Mouse (Mus musculus): ENCODE results near the gene Grik2.
"Not testable (repeated sequence)": the region's sequence is repeated elsewhere in the genome, so short reads cannot be mapped to it uniquely, and the experiment has no call there.

Gene Grik2

DNA sequence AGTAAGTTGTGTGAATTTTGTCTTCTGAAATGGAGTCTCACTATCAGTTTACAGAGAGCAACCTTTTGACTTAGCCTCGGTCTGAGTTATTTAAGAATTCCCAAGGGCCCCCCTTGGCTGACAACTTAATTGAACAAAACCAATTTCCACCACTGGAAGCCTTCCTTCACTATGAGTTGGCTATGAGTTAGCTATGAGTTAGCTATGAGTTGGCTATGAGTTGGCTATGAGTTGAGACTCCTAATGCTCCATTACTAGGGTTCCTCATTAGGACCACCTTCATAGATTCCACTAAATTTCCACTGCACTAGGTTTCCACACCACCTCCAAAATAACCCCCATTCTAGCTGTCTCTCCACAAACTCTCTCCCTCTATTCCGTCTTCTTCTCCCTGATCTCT is 468.7 kb downstream of the Grik2 start:
- DNase-seq = no peak

- DNase-seq = no peak
Observed at GRCm38 (mm10) chr10:49256247-49256939, 532.2 kb downstream of the Grik2 start.

DNA sequence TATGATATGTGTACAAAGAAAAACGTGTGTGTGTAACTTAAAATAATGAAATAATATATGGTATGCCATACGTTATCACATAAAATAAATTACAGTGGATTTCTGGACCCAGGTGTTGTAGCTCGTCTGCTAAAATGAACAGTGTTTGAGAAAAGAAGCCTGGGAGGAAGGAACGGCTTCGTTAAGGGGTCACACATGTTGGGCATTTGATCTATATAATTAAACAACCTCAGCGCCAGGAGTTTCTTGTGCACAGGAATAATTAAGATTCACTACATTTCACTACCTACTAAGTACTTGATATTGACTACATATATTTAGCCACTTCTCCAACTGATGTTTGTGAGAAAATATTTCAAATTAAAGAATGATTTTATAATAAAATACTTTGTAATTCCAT is 551.2 kb downstream of the Grik2 start:
- DNase-seq = not testable (repeated sequence)

DNA sequence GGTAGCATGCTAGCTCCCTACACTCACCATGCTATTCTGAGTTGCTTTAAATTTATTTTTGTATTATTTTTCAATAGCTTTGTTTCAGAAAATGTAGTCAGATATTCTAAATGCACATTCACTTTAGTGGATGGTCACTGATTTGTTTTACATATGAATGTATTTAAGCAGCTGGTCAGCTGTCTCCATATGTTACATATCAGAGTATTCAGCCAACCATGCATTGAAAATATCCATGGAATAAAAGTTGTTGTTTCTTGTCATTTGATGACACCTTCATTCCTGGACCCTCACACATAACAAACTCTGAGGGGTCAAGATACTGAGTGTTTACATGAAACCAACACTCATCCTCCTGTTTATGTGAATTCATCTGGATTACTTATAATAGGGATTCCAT is 551.7 kb downstream of the Grik2 start:
- not testable (repeated sequence) for DNase-seq

DNA sequence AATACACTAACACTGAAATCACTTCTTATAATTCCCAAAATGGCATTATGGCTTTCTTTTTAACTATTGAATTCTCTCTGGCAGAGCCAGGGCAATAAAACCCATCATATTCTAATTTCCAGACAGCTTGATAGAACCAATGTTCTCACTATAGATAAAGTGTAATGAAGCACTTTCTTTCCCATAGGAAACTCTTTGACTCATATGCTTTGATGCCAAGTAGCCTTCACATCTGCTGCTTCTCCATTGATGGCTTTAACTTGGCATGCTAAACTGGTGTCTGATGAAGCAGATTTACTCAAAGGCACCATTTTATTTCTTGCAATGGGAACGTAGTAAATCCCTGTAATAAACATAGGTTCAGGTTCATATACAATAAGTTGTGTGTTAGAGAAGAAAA is 568.5 kb downstream of the Grik2 start:
- no peak for DNase-seq

DNA sequence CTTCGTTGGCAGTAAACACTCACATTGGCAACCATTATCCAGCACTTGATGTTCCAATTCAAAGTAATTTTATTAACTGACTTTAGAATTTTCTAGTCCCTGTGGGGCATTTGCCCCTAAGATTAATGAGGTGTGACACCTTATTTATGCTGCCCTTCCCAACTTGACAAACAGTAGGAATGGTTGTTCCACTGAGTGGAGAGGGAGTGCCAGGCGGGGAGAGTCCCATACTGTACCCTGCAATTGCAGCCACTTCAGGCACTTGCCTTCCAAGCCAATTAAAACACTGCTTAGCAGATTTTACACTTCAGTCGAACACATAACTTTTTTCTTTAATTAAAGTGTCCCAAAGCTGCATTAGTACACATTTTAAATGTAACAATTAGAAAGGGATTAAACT is 568.9 kb downstream of the Grik2 start:
- DNase-seq = no peak

GRCm38 (mm10) chr10:49191773-49192371 is 596.7 kb downstream of the Grik2 start:
- no peak for DNase-seq

DNA sequence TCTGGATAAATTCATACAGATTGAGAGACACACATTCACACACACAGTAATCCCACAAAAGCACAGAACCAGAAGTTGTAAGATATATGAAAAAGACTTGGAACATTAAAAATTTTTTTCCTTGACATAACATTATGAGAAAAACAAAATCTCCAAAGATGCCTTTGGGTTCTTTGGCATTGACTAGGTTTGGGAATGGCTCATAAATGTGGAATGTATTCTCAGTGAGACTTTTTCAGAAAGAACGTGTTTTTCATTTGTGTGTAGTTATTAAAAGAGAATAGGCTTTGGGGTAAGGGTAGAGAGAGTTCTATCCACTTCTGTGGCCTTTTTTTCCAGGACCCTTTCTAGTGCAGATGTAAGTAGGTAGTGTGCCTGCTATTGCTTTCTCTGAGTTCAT is 597.3 kb downstream of the Grik2 start:
- no peak for DNase-seq

- no peak for DNase-seq
Observed at GRCm38 (mm10) chr10:49154134-49154533, 634.4 kb downstream of the Grik2 start.

DNA sequence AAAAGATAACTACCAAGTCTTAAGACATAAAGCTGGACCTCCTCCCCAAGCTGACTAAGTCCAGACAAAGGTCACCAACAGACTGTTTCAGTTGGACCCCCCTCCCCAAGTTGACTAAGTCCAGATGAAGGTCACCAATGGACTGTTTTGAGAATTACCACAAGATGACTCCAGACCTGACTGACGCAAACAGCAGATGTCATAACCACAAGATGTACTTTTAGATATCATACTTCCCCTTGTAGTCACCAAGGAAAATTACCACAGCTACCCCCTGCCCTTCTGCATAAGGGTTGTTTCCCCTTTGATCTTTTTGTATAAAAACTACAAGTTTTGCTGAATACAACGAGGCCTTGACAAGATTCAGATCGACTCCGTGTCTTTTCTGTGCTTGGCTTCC is 637.1 kb downstream of the Grik2 start:
- DNase-seq = not testable (repeated sequence)

DNA sequence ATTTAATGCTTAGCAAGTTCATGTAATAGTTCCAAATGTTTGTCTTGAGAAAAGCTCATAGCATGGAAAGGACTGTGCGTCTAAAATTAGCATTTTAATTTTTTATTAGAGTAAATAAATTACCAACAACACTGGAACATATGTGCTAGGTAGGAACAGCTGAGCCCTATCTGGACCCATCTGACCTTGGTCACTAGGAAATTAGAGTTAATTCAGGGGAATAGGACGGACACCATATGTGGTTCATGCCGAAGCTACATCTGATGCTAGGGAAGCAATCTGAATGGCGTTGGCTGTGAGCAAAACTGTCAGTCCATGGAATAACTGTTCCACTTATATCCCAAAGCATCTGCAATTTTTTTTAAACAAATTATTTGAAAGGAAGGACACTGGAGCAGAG is 638.9 kb downstream of the Grik2 start:
- peak; percentile 68 for DNase-seq

GRCm38 (mm10) chr10:49142658-49143057 is 645.9 kb downstream of the Grik2 start:
- DNase-seq = no peak

DNA sequence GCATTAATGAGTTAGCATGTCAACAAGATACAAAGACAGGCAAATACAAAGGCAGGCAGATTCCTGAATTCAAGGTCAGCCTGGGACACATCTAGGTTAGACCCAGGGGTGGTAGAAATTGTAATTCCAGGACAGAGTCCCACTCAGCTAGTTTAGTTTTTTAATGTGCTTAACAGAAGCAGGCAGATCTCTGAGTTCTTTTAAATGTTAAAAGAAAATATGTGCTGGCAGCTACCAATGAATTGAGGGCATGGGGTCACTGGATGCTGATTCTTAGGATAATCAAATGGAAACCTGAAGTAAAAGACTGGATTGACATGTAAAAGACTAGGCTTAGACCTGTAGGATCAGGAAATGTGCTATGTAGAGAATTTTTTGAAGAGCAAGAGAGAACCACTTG is 651.8 kb downstream of the Grik2 start:
- no peak for DNase-seq

DNA sequence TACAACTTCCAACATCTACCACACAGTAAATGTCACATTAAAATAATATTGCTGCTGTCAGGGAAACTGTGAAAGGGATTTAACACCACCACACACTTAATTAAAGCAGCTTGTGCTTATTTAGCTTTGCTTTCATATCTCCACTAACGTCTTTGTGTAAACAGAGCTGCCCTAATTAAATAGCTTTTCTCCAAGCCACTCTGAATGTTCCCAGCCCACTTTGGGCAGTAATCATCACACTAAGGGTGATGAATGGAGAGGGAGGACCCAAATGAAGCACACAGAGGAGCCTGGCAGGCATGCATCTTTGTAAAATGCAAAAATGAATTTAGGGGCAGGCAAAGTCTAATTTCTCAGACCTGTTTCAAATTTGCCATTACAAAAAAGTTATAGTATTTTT is 657.3 kb downstream of the Grik2 start:
- DNase-seq = no peak

DNA sequence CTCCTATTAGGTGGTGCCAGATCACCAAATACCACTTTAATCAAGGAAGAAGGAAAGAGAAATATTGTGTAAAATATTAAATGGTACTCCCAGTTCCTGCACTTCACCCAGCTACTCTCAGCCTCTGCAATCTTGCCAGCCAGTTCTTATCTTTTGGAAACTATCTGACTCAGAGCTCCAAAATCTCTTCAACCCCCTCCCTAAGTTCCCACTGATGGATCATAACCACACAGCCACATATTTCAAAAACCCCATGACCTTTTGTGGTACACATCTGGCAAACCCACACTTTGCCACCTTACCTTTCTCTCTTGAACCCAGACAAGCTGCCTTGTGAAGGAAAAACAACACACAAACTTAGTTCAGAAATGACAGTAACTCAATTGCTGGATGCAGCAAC is 738.2 kb downstream of the Grik2 start:
- DNase-seq = no peak

DNA sequence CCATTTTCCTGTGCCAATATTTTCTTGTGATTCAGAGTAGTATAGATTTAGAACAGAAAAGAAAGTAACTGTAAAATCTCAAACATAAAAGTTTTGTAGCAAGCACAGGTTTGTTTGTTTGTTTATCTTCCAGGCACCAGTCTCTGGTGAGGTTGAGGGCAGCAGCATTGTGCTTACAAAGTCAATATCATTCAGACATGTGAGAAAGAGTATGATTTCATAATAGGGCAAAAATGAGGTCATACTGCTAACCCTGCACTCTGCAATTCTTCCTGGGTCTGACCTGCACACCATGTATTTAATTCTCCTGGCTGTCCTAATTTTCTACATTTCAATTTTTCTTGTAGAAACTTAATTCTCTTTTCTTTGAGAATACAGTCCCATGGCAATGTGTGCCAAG is 739.2 kb downstream of the Grik2 start:
- no peak for DNase-seq

All from cerebellum, adult 9-11 months (tissue).